Mouse (Mus musculus): ENCODE data around the gene Pfas. TPM values are rescaled to one million over a fixed set of nuclear protein-coding genes. Genes with fewer than 3 reads are reported as not detected.

The Pfas gene
- total RNA-seq (2014; fragmentation: Nextera tagmentation) (101 and 128 TPM in 2 replicates), total RNA-seq (2017) (53.9 and 77.9 TPM in 2 replicates)

DNA sequence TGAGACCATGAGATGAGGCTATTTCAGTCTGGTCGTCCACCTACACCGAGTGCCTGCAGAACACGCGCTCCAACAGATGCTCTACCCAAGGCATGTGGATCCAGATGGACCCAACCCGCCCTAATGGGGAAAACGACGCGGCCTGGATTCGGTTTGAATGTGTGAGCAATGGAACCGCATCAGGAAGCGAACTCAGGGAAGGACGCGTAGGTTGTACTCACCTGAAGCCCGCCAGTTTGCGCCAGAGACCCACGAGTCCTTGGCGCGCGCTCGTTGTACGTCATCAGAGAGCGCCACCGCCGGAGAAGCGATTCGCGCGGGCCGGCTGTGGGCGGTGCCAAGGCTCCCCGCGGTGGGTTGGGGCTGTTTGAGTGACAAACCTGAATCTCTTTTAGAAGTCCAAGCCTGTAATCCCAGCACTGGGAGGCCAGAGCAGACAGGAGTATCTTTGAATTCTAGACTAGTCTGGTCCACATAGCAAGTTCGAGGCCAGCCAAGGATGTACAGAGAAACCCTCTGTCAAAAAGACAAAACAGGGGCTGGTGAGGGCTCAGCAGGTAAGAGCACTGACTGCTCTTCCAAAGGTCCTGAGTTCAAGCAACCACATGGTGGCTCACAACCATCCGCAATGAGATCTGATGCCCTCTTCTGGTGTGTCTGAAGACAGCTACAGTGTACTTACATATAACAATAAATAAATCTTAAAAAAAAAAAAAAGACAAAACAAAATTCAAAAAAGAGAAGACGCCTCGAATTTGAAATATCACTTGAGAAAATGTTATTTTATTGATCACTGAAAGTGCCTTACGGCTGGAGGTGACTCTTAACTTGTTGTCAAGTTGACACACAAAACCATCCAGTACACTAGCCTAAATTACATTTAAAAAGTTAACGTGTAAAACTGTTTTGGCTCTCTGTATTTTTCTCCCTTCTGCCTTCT lies at the start of gene Pfas:
Gene Pfas, minus strand, starts transcription at position 279 of the 940 bp plus-strand sequence.
- ATAC-seq (replicated peaks; ENCODE audit: low FRiP score, low TSS enrichment, poor library complexity, severe bottlenecking) = peak; percentile 72

DNA sequence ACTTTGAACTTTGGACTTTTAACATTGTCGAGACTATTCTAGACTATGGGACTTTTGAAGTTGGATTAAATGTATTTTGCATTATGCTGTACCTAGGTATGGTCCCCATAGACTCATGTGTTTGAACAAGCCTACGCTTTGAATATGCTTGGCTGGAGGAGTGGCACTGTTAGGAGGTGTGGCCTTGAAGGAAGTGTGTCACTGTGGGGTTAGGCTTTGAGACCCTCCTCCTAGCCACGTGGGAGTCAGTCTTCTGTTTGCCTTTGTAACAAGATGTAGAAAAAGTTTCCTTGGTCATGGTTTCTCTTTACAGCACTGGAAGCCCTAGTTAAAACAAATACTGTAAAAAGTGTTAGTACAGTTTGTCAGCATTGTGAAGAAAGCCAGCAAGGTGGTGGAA lies 45.6 kb upstream of the Pfas start:
- no peak for ATAC-seq (replicated peaks; ENCODE audit: low FRiP score, low TSS enrichment, poor library complexity, severe bottlenecking)

DNA sequence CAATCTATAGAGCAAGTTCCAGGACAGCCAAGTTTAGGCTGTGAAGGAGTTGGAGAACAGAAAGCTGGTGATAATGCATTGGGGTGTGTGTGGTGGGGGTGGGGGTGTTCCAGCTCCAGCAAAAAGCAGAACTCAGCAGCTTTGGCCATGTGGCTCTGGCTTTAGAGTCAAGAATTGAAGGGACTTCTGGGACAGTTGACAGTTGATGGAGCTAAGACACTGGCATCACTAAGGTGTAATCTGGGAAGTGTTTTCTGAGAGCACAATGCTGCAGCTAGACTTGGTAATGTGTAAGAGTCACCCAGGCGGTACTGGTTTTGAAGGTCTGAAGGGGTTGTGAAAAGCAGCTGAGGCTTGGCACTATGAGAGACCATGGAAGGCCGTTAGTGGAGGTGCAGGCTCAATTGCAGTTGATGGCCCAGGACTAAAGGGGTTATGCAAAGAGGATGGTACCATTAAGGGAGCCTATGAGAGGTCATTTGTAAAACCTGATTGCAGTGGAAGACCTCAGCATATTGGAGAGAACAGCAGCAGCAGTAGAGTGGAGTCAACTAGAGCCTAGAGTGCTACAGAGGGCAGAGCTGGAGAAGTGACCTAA lies 44.7 kb upstream of the Pfas start:
- no peak for ATAC-seq (replicated peaks; ENCODE audit: low FRiP score, low TSS enrichment, poor library complexity, severe bottlenecking)

DNA sequence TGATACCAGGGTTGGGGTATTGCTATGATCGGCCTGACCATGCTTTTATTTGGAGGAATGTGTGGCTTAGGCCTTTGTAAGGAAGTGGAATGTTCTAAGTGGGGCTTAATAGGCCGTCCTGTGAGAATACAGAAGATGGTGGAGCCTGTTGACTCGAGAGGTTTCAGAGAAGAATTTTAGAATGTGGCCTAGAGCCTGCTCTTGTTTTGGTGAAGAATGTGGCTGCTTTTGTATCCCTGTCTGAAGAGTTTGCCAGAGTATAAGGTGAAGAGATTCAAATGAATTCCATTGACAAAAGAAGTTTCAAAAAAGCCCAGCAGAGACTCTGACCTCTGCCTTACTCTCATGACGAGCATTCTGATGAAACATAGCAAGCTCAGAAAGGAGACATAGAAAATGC lies 43.5 kb upstream of the Pfas start:
- no peak for ATAC-seq (replicated peaks; ENCODE audit: low FRiP score, low TSS enrichment, poor library complexity, severe bottlenecking)

DNA sequence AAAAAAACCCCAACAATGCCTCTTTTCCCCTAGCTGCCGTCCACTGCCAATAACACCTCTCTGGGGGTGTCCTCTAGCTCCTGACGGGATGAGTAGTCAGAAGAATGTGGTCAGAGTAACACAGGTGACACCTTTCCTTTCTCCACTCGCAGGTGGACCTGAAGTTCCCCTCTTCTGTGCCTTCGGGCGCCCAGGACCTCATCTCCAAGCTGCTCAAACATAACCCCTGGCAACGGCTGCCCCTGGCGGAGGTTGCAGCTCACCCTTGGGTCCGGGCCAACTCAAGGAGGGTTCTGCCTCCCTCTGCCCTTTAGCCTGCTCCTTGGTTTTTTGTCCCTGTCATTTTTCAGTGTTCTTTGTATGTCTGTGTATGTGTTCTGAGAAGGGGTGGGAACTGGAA lies 42.5 kb upstream of the Pfas start:
- ATAC-seq (replicated peaks; ENCODE audit: low FRiP score, low TSS enrichment, poor library complexity, severe bottlenecking) = no peak

DNA sequence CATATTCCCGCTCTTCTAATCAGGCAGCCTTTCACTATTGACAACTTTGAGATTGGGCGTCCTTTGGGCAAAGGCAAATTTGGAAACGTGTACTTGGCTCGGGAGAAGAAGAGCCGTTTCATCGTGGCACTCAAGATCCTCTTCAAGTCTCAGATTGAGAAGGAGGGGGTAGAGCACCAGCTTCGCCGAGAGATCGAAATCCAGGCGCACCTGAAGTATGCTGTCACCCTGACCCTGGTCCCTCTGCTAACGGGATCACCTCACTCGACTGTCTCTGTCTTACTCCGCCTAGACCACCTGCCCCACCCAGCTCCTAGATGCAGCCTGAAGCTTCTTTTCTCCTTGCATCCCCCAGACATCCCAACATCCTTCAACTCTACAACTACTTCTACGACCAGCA lies 39.9 kb upstream of the Pfas start:
- ATAC-seq (replicated peaks; ENCODE audit: low FRiP score, low TSS enrichment, poor library complexity, severe bottlenecking) = no peak

DNA sequence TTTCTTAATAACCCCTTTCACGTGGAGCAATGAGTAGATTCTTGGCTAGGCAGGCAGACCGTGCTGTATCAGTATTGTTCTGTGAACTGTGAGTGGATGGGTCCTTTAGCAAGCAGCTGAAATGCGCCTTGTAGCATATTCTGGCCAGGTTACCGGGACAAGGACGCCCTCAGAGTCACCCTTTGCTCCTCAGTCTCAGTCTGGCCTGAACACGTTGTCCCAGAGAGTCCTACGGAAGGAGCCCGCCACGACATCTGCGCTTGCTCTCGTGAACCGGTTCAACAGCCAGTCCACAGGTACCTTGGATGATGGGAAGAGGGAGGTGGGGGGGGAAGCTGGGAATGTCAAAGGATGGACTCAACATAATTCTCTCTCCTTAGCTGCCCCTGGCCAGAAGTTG lies 39.3 kb upstream of the Pfas start:
- ATAC-seq (replicated peaks; ENCODE audit: low FRiP score, low TSS enrichment, poor library complexity, severe bottlenecking) = no peak

DNA sequence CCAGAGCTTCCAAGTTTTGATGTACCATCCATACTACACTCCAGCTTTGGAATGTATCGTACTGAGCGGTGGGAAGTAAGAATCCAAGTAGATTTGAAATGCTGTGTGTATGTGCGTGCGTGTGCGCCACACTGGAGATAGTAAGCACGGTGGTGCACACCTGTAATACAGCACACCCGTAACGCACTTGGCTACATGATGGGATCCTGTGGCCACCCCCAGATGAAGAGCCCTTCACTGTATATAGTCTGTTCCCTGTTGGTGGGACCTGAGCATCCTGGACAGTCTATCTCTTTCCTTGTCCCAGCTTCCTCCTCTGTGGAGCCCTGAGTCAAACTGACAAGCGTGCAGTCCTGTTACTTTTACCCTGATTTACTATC lies 38.1 kb upstream of the Pfas start:
- ATAC-seq (replicated peaks; ENCODE audit: low FRiP score, low TSS enrichment, poor library complexity, severe bottlenecking) = no peak

DNA sequence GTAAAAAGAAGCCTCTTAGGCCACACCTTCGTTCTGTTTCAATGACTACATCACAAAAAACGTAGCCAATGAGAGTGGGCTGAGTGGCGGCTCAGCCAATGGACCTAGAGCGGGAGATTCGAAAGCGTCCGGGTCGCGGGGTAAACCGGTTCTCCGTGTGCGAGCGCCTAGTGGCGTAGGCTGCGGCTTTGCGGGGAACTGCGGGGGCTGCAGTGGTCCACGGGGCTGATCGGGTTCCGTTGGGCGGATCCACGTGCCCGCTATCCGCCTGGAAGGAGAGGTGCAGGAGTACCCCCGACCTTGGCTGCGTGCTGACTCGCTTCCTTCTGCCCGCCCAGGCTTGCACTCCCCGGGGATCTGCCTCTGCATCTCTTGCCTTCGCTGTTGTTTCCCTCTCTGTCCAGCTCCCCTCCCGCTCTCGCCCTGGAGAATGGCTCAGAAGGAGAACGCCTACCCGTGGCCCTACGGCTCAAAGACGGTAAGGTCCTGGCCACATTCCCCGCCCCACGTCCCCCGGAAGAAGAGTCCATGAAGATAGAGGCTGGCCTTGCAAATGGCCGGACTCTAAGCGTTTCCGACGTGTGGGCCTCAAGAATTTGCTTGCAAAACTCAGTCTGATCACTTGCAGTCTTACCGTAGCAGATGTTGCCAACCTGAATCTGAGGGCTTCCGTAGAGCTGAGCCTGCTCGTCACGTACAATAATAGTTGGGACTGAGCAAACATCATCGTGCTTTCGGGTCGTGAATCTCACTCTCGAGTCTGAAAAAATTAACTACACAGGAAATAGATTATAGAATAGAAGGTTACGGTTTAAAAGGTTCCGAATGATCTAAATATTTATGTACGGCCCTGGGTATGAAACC lies 37.5 kb upstream of the Pfas start, which contains the start of gene Aurkb:
Gene Aurkb, plus strand, starts transcription at position 117 of the 864 bp plus-strand sequence.
- ATAC-seq (replicated peaks; ENCODE audit: low FRiP score, low TSS enrichment, poor library complexity, severe bottlenecking) = peak; percentile 88

DNA sequence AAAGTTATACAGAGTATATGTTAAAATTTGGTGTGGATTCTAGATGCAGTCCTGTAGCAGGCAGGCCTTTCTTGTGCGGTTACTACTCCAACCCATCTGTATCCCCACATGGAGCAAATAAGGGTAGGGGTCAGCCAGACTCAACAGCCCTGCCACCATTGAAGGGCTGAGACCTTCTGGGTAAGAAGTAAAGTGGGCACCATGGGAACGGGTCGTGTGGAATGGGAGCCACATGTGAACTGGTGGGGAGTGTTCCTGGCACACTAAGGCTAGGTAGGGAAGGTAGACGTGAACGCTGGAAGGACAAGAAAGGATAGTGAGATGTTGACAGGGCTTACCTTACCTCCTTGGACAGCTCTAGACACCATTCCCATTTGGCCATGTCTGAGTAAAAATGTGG lies 29.9 kb upstream of the Pfas start:
- ATAC-seq (replicated peaks; ENCODE audit: low FRiP score, low TSS enrichment, poor library complexity, severe bottlenecking) = no peak

DNA sequence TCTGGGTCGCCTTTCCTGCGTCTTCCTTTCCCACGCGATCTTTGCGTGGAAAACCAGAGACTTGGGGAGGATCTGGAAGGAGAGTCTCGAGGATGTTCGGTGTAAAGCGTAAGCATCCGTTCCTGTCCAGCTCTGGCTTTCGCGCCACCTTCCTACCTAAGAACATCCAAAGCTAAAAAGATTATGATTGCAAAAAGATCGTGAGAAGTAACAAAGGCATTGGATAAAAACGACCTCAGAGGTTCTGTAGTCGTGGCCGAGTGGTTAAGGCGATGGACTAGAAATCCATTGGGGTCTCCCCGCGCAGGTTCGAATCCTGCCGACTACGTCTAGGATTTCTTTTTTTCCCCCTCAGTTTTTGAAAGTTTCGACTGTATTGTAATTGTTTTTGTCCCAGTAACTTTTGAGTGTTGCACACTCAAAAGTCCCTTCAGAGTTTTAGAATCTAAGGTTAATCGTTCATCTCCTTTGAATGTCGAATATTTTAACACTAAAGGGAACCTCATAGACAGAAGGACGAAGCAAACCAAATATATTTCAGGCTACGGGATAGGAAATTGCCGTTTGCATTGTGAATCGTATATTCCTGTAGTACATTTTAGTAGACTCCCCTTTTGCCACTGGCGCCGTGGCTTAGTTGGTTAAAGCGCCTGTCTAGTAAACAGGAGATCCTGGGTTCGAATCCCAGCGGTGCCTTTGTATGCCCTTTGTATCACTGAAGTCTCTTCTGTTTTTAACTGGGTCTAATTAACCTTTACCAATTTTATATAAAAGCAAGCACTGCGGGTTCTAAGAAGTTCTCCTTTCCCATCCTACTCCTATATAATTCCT lies 29.2 kb upstream of the Pfas start:
- ATAC-seq (replicated peaks; ENCODE audit: low FRiP score, low TSS enrichment, poor library complexity, severe bottlenecking) = no peak

DNA sequence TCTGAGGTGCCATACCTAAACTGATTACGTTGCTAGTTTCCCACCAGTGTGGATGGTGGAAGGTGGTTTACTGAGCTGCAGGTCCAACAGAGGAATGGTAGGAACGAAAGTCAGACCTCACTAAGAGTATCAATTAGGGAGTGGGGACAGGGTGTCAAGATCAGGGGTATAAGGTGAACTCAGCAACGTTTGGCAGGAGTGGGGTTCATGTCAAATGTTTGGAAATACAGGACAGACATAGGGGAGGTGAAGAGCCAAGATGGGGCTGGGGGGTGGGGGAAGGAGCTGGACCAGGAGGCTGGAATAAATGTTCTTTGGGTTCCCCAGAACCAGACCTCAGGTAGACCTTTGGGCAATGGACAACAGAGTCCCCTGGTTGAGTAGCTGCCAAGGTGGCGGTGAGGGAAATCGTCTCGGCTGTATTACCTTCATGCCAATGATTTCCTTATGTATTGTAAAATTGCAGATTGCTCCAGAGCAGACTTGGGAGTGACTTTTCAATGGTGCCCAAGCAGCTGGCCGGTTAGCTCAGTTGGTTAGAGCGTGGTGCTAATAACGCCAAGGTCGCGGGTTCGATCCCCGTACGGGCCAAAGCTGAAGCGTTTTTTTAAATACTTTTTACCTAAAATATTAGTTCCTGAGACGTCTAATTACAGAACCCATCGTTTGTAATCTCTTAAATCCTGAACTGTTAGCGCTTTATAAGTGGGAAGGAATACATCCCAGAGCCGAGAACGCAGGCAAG lies 28.4 kb upstream of the Pfas start:
- no peak for ATAC-seq (replicated peaks; ENCODE audit: low FRiP score, low TSS enrichment, poor library complexity, severe bottlenecking)

DNA sequence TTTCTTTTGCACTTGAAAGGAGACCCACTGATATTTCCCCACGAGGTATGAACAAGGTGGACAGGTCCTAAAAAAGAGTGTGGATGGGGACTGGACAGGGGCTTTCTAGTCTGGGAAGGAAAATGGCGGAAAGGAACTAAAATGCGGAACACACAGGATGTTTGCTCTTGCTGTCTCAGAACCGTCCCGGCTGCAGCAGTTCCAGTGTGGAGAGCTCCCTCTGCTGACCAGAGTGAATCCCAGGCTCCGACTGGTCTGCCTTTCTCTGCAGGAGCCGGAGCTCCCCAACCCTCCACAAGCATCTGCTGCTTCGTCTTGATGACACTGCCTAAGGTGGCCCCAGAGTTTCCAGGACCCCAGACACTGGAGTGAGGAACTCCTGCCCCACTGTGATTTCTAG lies 27.6 kb upstream of the Pfas start:
- peak; percentile 60 for ATAC-seq (replicated peaks; ENCODE audit: low FRiP score, low TSS enrichment, poor library complexity, severe bottlenecking)

DNA sequence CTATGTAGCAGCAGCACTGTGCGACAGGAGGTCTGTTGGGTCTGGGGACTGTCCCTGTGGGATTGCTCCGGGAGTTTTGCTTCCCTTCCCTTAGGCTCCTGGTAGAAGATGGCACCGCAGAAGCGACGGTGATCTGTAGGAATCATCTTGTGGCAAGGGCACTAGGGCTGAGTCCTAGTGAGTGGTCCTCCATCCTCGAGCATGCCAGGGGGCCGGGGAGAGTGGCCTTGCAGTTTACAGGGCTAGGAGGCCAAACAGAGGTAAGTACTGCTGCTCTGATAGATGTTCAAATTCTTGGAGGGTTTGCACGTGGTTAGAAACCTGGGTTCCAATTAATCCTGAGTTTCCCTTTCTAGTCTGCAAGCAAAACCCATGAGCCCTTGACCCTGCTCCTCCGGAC lies 27.2 kb upstream of the Pfas start:
- ATAC-seq (replicated peaks; ENCODE audit: low FRiP score, low TSS enrichment, poor library complexity, severe bottlenecking) = no peak

DNA sequence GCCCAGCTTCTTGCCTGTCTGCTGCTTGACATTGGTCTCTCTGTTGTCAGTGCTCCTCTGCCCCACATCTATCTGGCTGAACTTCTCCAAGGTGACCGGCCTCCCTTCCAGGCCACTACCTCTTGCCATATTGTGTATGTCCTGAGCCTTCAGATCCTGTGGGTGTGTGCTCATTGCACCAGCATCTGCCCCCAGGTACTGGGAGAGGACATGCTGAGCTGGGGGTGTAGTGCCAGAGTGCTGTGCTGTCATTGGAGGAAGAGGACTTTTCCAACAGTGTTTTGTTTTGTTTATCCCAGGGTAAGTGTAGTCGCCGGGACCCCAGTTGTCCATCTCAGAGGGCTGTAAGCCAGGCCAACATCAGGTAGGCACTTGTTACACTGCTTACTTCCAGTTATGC lies 26.3 kb upstream of the Pfas start:
- no peak for ATAC-seq (replicated peaks; ENCODE audit: low FRiP score, low TSS enrichment, poor library complexity, severe bottlenecking)

DNA sequence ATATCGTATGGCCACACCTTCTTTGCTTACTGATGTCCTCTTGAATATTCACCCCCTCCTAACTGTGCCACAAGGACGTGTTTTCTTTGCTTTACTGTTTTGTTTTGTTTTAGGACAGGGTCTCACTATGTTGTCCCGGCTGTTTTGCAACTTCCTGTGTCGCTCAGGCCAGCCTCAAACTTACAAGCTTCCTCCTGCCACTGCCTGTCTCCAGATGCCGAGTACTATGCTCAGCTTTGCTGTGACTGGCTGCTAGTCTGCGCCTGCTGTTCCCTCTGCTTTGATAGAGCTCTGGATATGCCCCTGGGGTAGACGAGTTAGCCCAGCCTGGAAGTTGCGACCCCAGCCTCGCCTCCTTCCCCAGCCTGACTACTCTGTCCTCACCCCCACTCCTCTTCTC lies 25.3 kb upstream of the Pfas start:
- no peak for ATAC-seq (replicated peaks; ENCODE audit: low FRiP score, low TSS enrichment, poor library complexity, severe bottlenecking)

DNA sequence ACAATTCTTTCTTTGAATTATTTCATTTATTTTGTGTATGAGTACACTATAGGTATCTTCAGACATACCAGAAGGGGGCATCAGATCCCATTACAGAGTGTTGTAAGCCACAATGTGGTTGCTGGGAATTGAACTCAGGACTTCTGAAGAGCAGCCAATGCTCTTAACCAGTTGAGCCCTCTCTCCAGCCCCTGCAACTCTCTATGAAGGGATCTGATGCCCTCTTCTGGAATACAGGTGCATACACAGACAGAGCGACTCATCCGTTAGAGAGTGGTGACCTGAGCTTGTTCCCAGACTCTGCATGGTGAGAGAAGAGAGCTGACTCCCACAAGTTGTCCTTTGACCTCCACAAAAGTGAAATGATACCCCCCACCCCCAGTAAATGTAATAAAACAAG lies 20.5 kb upstream of the Pfas start:
- ATAC-seq (replicated peaks; ENCODE audit: low FRiP score, low TSS enrichment, poor library complexity, severe bottlenecking) = peak; percentile 86

DNA sequence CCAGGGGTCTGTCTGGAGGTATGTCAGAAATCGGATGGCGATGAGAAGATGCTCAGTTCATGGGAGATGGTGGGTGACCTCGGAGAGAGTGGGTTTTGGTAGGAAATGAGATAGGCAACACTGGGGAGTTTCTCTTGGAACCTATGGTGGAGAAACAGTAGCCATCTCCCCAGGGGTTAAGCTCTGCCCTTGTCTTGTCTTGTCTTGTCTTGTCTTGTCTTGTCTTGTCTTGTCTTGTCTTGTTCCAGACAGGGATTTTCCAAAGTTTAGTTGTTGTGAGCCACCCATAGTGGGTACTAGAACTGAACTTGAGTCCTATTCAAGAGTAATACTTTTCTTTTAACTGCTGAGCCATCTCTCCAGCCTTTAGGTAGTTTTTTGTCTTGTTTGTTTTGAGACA lies 18.3 kb upstream of the Pfas start:
- ATAC-seq (replicated peaks; ENCODE audit: low FRiP score, low TSS enrichment, poor library complexity, severe bottlenecking) = no peak

DNA sequence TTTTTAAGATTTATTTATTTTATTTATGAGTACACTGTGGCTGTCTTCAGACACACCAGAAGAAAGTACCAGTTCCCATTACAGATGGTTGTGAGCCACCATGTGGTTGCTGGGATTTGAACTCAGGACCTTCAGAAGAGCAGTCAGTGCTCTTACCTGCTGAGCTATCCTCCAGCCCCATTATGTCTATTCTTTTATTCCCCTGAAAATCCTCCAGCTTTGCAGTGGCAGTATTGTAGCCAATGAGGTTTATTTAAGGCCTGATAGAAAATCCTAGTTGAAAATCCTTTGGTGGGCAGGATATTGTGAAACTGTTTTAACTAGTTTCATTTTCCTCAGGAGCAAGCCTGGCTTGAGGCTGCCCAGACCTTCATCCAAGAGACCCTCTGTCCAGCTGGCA lies 12.4 kb upstream of the Pfas start:
- no peak for ATAC-seq (replicated peaks; ENCODE audit: low FRiP score, low TSS enrichment, poor library complexity, severe bottlenecking)
